22 mouse cellular contexts compared by ENCODE assay signal in genomic region chr11:87847884-87848283, GRCm38 (mm10). TPM values are rescaled to one million over a fixed set of nuclear protein-coding genes. Genes with fewer than 3 reads are reported as not detected.
DNase-seq lines count a peak whose midpoint lies in the region; ATAC-seq and TF ChIP-seq lines count a peak whose summit lies in the region.
"Had no signal": no experiment of that assay in that cellular context is flagged by ENCODE, and none has a peak within 500 bp of the region (broad histone marks: within the 10 kb centered on the region; RNA-seq: fewer than 3 reads in every experiment).

No protein-coding gene starts in this region.

- no peaks in the 10 kb centered on the region for H3K36me3 ChIP-seq in intestine, embryonic 14.5 days (ENCODE audit: control insufficient read depth, insufficient read depth, low read length)
- H3K36me3 ChIP-seq in intestine, embryonic 15.5 days = no peaks in the 10 kb centered on the region
- no peaks in the 10 kb centered on the region for H3K36me3 ChIP-seq in ES-E14 (ENCODE audit: control insufficient read depth, insufficient read depth, low read length, poor library complexity, severe bottlenecking)

- H3K4me1 ChIP-seq in intestine, embryonic 14.5 days (replicated peaks; ENCODE audit: control insufficient read depth, insufficient read depth, low read length) = no peaks in the 10 kb centered on the region
- H3K4me1 ChIP-seq in intestine, embryonic 15.5 days (replicated peaks) = no peaks in the 10 kb centered on the region
- peaks cover 5 to 13% of the 10 kb centered on the region in 2 experiments; a peak in 2 of 4 replicates for H3K4me1 ChIP-seq in ES-E14 (ENCODE audit: control insufficient read depth in 2 of 2, insufficient read depth in 2 of 2, low read length in 2 of 2, poor library complexity in 1 of 2)

- no peak overlapping the region for H3K27ac ChIP-seq in intestine, embryonic 14.5 days (ENCODE audit: low read depth)
- no peak overlapping the region for H3K27ac ChIP-seq in intestine, embryonic 15.5 days
- no peak overlapping the region for H3K27ac ChIP-seq in ES-E14 (ENCODE audit: insufficient read depth, low read depth, low read length, poor library complexity, severe bottlenecking)
- no peak overlapping the region for H3K27ac ChIP-seq in gastrocnemius, adult 2 months

- in situ Hi-C loops in ES-E14 (cut with MboI; ENCODE audit: low sequenced_read_pairs in 2 of 2, unreplicated experiment in 2 of 2) = no loop called here

- intact Hi-C loops in gastrocnemius, adult 2 months (cut with DNase I) = no loop called here

- DNase-seq in adrenal gland, adult 2 months = peak; percentile 21
- DNase-seq in adrenal gland, adult (ENCODE audit: inconsistent age in 2 of 2, low spot score in 1 of 2) = no peak
- DNase-seq in intestine, embryonic 14.5 days (ENCODE audit: low spot score) = no peak
- peak; percentile 36 for DNase-seq in ES-E14 (ENCODE audit: low read depth, low spot score)
- peak; percentile 16 for DNase-seq in embryo, embryonic 9.5 days (ENCODE audit: extremely low spot score)
- DNase-seq in thymus, postnatal 14 days = no peak
- DNase-seq in gastrocnemius, adult 2 months = no peak
- DNase-seq: cerebellum, adult 9-10 months; gastrocnemius, postnatal 25 days; kidney, adult 9 months had no signal

- no peaks in the 10 kb centered on the region for H3K9me3 ChIP-seq in intestine, embryonic 14.5 days (ENCODE audit: control insufficient read depth, low read length)
- no peaks in the 10 kb centered on the region for H3K9me3 ChIP-seq in intestine, embryonic 15.5 days
- H3K9me3 ChIP-seq in ES-E14 (ENCODE audit: control insufficient read depth, insufficient read depth, low read depth, low read length) = no peaks in the 10 kb centered on the region

- 68% methylated on average over 6 of the region's 6 CpGs for WGBS in intestine, embryonic 14.5 days
- WGBS in intestine, embryonic 15.5 days = 68% methylated on average over 6 of the region's 6 CpGs

- peak; percentile 17; the same call in 1 of the 2 replicates for ATAC-seq in intestine, embryonic 14.5 days (replicated peaks; ENCODE audit: low FRiP score, low TSS enrichment, low read depth)
- no peak for ATAC-seq in intestine, embryonic 15.5 days
- ATAC-seq: Patski had no signal

- no peak for TF ChIP-seq CTCF in gastrocnemius, adult 2 months (IDR thresholded peaks at IDR 0.05)

- H3K27me3 ChIP-seq in intestine, embryonic 14.5 days (replicated peaks; ENCODE audit: control insufficient read depth, insufficient read depth, low read length) = no peaks in the 10 kb centered on the region
- no peaks in the 10 kb centered on the region for H3K27me3 ChIP-seq in intestine, embryonic 15.5 days (replicated peaks)

- no peak overlapping the region for H3K4me3 ChIP-seq in intestine, embryonic 14.5 days (ENCODE audit: low read depth, low read length)
- H3K4me3 ChIP-seq in intestine, embryonic 15.5 days (replicated peaks) = no peak overlapping the region
- H3K4me3 ChIP-seq in ES-E14 (ENCODE audit: insufficient read depth in 1 of 2, low read depth in 1 of 2, low read length in 2 of 2, poor library complexity in 1 of 2, severe bottlenecking in 1 of 2) = peak overlapping the region in 1 of 2 experiments; percentile 48; a peak in 2 of 4 replicates
- H3K4me3 ChIP-seq in gastrocnemius, adult 2 months = no peak overlapping the region

- H3K9ac ChIP-seq in intestine, embryonic 14.5 days (ENCODE audit: low read length) = no peak overlapping the region
- no peak overlapping the region for H3K9ac ChIP-seq in intestine, embryonic 15.5 days
- no peak overlapping the region for H3K9ac ChIP-seq in ES-E14 (ENCODE audit: insufficient read depth, low read depth, low read length, poor library complexity, severe bottlenecking)

- H3K4me2 ChIP-seq in intestine, embryonic 14.5 days (ENCODE audit: low read length) = no peak overlapping the region
- no peak overlapping the region for H3K4me2 ChIP-seq in intestine, embryonic 15.5 days (replicated peaks)
- H3K4me2 ChIP-seq: heart, embryonic 11.5 days had no signal

TF ChIP-seq in ES-E14, 5 proteins besides CTCF, POLR2A, EP300 and RAD21:
- TF ChIP-seq ZNF384 (IDR thresholded peaks at IDR 0.05; ENCODE audit: low read depth, low read length) (no peak), CHD2 (IDR thresholded peaks at IDR 0.05; ENCODE audit: low read depth, low read length) (peak; percentile 90), HCFC1 (IDR thresholded peaks at IDR 0.05; ENCODE audit: borderline replicate concordance, insufficient read depth, low read length) (no peak), ZC3H11A (IDR thresholded peaks at IDR 0.05; ENCODE audit: borderline replicate concordance, low read depth, low read length) (no peak), MAFK (IDR thresholded peaks at IDR 0.05; ENCODE audit: insufficient read depth, low read depth, low read length) (no peak)

RNA-seq across cellular contexts. Expression of gene Mks1, which starts 5.1 kb away (rescaled TPM):
- 10 to 100 TPM in 1 of 2 experiments, 1 to 10 TPM in 1; 6.6 to 11.9 TPM for total RNA-seq in adrenal gland, adult 2 months (2021)
- 19.2 and 20.7 TPM in 2 replicates for polyA plus RNA-seq in adrenal gland, adult 2 months (2012; rRNA removed)
- 14.0 and 15.2 TPM in 2 replicates for polyA plus RNA-seq in intestine, embryonic 14.5 days (2014; fragmentation: Nextera tagmentation; extraction: Ambion mirVana)
- 10.2 and 10.5 TPM in 2 replicates for polyA plus RNA-seq in intestine, embryonic 15.5 days (2015; fragmentation: Nextera tagmentation; extraction: Ambion mirVana)
- total RNA-seq in ES-E14 (2012; rRNA removed) = 14.2 and 21.1 TPM in 2 replicates
- 1 to 10 TPM; 1.5 to 1.9 TPM for total RNA-seq in gastrocnemius, adult 2 months (2021)

RNA-seq across cellular contexts. Expression of gene Lpo, which starts 19.8 kb away (rescaled TPM):
- total RNA-seq in adrenal gland, adult 2 months (2021) = not detected
- not detected in 2 replicates for polyA plus RNA-seq in adrenal gland, adult 2 months (2012; rRNA removed)
- 0.08 TPM in 1 of 2 replicates, not detected in the other for polyA plus RNA-seq in intestine, embryonic 14.5 days (2014; fragmentation: Nextera tagmentation; extraction: Ambion mirVana)
- polyA plus RNA-seq in intestine, embryonic 15.5 days (2015; fragmentation: Nextera tagmentation; extraction: Ambion mirVana) = 0.05 TPM in 1 of 2 replicates, not detected in the other
- total RNA-seq in ES-E14 (2012; rRNA removed) = not detected in 2 replicates
- not detected for total RNA-seq in gastrocnemius, adult 2 months (2021)
- total RNA-seq: adrenal gland, adult 18-20 months; gastrocnemius, postnatal 25 days; hematopoietic stem cell, adult 5-6 weeks; liver, adult 2 months; megakaryocyte, adult 5-6 weeks had no signal
- polyA plus RNA-seq: liver, adult 2 months; lung, embryonic 16.5 days; Patski had no signal

RNA-seq across cellular contexts. Expression of gene Epx, which starts 27.5 kb away (rescaled TPM):
- total RNA-seq in adrenal gland, adult 2 months (2021) = not detected
- not detected in 2 replicates for polyA plus RNA-seq in adrenal gland, adult 2 months (2012; rRNA removed)
- polyA plus RNA-seq in intestine, embryonic 14.5 days (2014; fragmentation: Nextera tagmentation; extraction: Ambion mirVana) = 0.17 and 0.46 TPM in 2 replicates
- 0.14 and 0.16 TPM in 2 replicates for polyA plus RNA-seq in intestine, embryonic 15.5 days (2015; fragmentation: Nextera tagmentation; extraction: Ambion mirVana)
- 0.31 and 0.53 TPM in 2 replicates for total RNA-seq in ES-E14 (2012; rRNA removed)
- not detected for total RNA-seq in gastrocnemius, adult 2 months (2021)
- total RNA-seq: adrenal gland, adult 18-20 months; gastrocnemius, postnatal 25 days; liver, adult 2 months had no signal
- polyA plus RNA-seq: heart, embryonic 11.5 days; liver, adult 2 months; lung, embryonic 16.5 days; Patski had no signal

RNA-seq across cellular contexts. Expression of gene Olfr462, which starts 44.2 kb away (rescaled TPM):
- total RNA-seq in adrenal gland, adult 2 months (2021) = not detected
- polyA plus RNA-seq in adrenal gland, adult 2 months (2012; rRNA removed) = not detected in 2 replicates
- not detected in 2 replicates for polyA plus RNA-seq in intestine, embryonic 14.5 days (2014; fragmentation: Nextera tagmentation; extraction: Ambion mirVana)
- not detected in 2 replicates for polyA plus RNA-seq in intestine, embryonic 15.5 days (2015; fragmentation: Nextera tagmentation; extraction: Ambion mirVana)
- not detected in 2 replicates for total RNA-seq in ES-E14 (2012; rRNA removed)
- not detected for total RNA-seq in gastrocnemius, adult 2 months (2021)
- total RNA-seq: adrenal gland, adult 18-20 months; gastrocnemius, postnatal 25 days; hematopoietic stem cell, adult 5-6 weeks; layer of hippocampus, postnatal 25 days; left cerebral cortex, postnatal 36 days; liver, adult 2 months; megakaryocyte, adult 5-6 weeks had no signal
- polyA plus RNA-seq: frontal cortex, adult 2 months; heart, embryonic 11.5 days; large intestine, adult 2 months; liver, adult 2 months; lung, embryonic 16.5 days; Patski had no signal

RNA-seq across cellular contexts. Expression of gene Olfr463, which starts 49.3 kb away (rescaled TPM):
- total RNA-seq in adrenal gland, adult 2 months (2021) = not detected
- not detected in 2 replicates for polyA plus RNA-seq in adrenal gland, adult 2 months (2012; rRNA removed)
- polyA plus RNA-seq in intestine, embryonic 14.5 days (2014; fragmentation: Nextera tagmentation; extraction: Ambion mirVana) = 0.13 TPM in 1 of 2 replicates, not detected in the other
- polyA plus RNA-seq in intestine, embryonic 15.5 days (2015; fragmentation: Nextera tagmentation; extraction: Ambion mirVana) = not detected in 2 replicates
- total RNA-seq in ES-E14 (2012; rRNA removed) = not detected in 2 replicates
- not detected for total RNA-seq in gastrocnemius, adult 2 months (2021)
- total RNA-seq: adrenal gland, adult 18-20 months; gastrocnemius, postnatal 25 days; hematopoietic stem cell, adult 5-6 weeks; layer of hippocampus, postnatal 25 days; left cerebral cortex, postnatal 36 days; liver, adult 2 months; megakaryocyte, adult 5-6 weeks had no signal
- polyA plus RNA-seq: frontal cortex, adult 2 months; heart, embryonic 11.5 days; large intestine, adult 2 months; liver, adult 2 months; lung, embryonic 16.5 days; Patski had no signal

Comparison
In these comparisons a context has a peak if more than half of its experiments do, and no peak if none do; other contexts are left out.
1. DNase-seq: peak in adrenal gland, adult 2 months (single experiment), ES-E14 (single experiment) and embryo, embryonic 9.5 days (single experiment); none in adrenal gland, adult (0 of 2), intestine, embryonic 14.5 days (single experiment), thymus, postnatal 14 days (single experiment) and gastrocnemius, adult 2 months (single experiment).